Mouse (Mus musculus): ENCODE measurements at regions not wholly inside any gene's neighbourhood (a gene's known extent, or its start where the extent isn't known, plus 50 kb on each side); places are given as distances from the start of the nearest gene placed in this dataset.

- Histone ChIP-seq H3K9me3 (replicated peaks; ENCODE audit: control insufficient read depth, low read length, poor library complexity, severe bottlenecking) (no peaks in the 10 kb centered on the region), H3K4me1 (ENCODE audit: control insufficient read depth, insufficient read depth, low read length) (peaks cover 3% of the 10 kb centered on the region; the same call in 1 of the 2 replicates), H3K27me3 (ENCODE audit: control insufficient read depth, insufficient read depth, low read depth, low read length) (no peaks in the 10 kb centered on the region), H3K4me2 (ENCODE audit: low read length) (no peak overlapping the region), H3K4me3 (ENCODE audit: low read depth, low read length) (no peak overlapping the region), H3K36me3 (ENCODE audit: control insufficient read depth, insufficient read depth, low read length) (no peaks in the 10 kb centered on the region), H3K9ac (ENCODE audit: low read depth, low read length) (no peak overlapping the region), H3K27ac (ENCODE audit: low read length) (no peak overlapping the region)
- ATAC-seq, result no peak
- 91% methylated on average over 2 of the region's 2 CpGs for WGBS
Observed at GRCm38 (mm10) chr15:59888996-59889395, 127.4 kb downstream of the 4933412E24Rik start.

GRCm38 (mm10) chr15:59888131-59888459 lies 128.3 kb downstream of the 4933412E24Rik start:
- WGBS, result 34% methylated on average over 2 of the region's 2 CpGs
- no peaks in the 10 kb centered on the region for H3K27me3 ChIP-seq (ENCODE audit: control insufficient read depth, insufficient read depth, low read depth, low read length)
- H3K4me2 ChIP-seq (ENCODE audit: low read length), result no peak overlapping the region
- no peak overlapping the region for H3K4me3 ChIP-seq (ENCODE audit: low read depth, low read length)
- no peak overlapping the region for H3K27ac ChIP-seq (ENCODE audit: low read length)
- peaks cover 3% of the 10 kb centered on the region; the same call in 1 of the 2 replicates for H3K4me1 ChIP-seq (ENCODE audit: control insufficient read depth, insufficient read depth, low read length)
- H3K36me3 ChIP-seq (ENCODE audit: control insufficient read depth, insufficient read depth, low read length), result no peaks in the 10 kb centered on the region
- H3K9me3 ChIP-seq (replicated peaks; ENCODE audit: control insufficient read depth, low read length, poor library complexity, severe bottlenecking), result no peaks in the 10 kb centered on the region
- no peak overlapping the region for H3K9ac ChIP-seq (ENCODE audit: low read depth, low read length)
- no peak for ATAC-seq

- H3K9ac ChIP-seq (ENCODE audit: low read depth, low read length), result no peak overlapping the region
- 43% methylated on average over 5 of the region's 5 CpGs for WGBS
- H3K4me1 ChIP-seq (ENCODE audit: control insufficient read depth, insufficient read depth, low read length), result peaks cover 3% of the 10 kb centered on the region; the same call in 1 of the 2 replicates
- H3K27me3 ChIP-seq (ENCODE audit: control insufficient read depth, insufficient read depth, low read depth, low read length), result no peaks in the 10 kb centered on the region
- H3K9me3 ChIP-seq (replicated peaks; ENCODE audit: control insufficient read depth, low read length, poor library complexity, severe bottlenecking), result no peaks in the 10 kb centered on the region
- H3K27ac ChIP-seq (ENCODE audit: low read length), result no peak overlapping the region
- ATAC-seq, result no peak
- no peak overlapping the region for H3K4me3 ChIP-seq (ENCODE audit: low read depth, low read length)
- H3K36me3 ChIP-seq (ENCODE audit: control insufficient read depth, insufficient read depth, low read length), result no peaks in the 10 kb centered on the region
- H3K4me2 ChIP-seq (ENCODE audit: low read length), result no peak overlapping the region
Observed at GRCm38 (mm10) chr15:59887381-59888130, 128.9 kb downstream of the 4933412E24Rik start.

GRCm38 (mm10) chr15:59886036-59886435 lies 130.4 kb downstream of the 4933412E24Rik start:
- WGBS, result 79% methylated on average over 2 of the region's 2 CpGs
- H3K9ac ChIP-seq (ENCODE audit: low read depth, low read length), result no peak overlapping the region
- no peak for ATAC-seq
- no peaks in the 10 kb centered on the region for H3K9me3 ChIP-seq (replicated peaks; ENCODE audit: control insufficient read depth, low read length, poor library complexity, severe bottlenecking)
- no peaks in the 10 kb centered on the region for H3K36me3 ChIP-seq (ENCODE audit: control insufficient read depth, insufficient read depth, low read length)
- H3K27me3 ChIP-seq (ENCODE audit: control insufficient read depth, insufficient read depth, low read depth, low read length), result no peaks in the 10 kb centered on the region
- H3K4me3 ChIP-seq (ENCODE audit: low read depth, low read length), result no peak overlapping the region
- H3K27ac ChIP-seq (ENCODE audit: low read length), result no peak overlapping the region
- no peak overlapping the region for H3K4me2 ChIP-seq (ENCODE audit: low read length)
- H3K4me1 ChIP-seq (ENCODE audit: control insufficient read depth, insufficient read depth, low read length), result peaks cover 3% of the 10 kb centered on the region; the same call in 1 of the 2 replicates

GRCm38 (mm10) chr15:59882444-59882843 lies 134.0 kb downstream of the 4933412E24Rik start:
- Histone ChIP-seq H3K36me3 (ENCODE audit: control insufficient read depth, insufficient read depth, low read length) (no peaks in the 10 kb centered on the region), H3K27ac (ENCODE audit: low read length) (no peak overlapping the region), H3K4me2 (ENCODE audit: low read length) (no peak overlapping the region), H3K4me3 (ENCODE audit: low read depth, low read length) (no peak overlapping the region), H3K27me3 (ENCODE audit: control insufficient read depth, insufficient read depth, low read depth, low read length) (no peaks in the 10 kb centered on the region), H3K9ac (ENCODE audit: low read depth, low read length) (no peak overlapping the region), H3K9me3 (replicated peaks; ENCODE audit: control insufficient read depth, low read length, poor library complexity, severe bottlenecking) (no peaks in the 10 kb centered on the region), H3K4me1 (ENCODE audit: control insufficient read depth, insufficient read depth, low read length) (no peaks in the 10 kb centered on the region; the same call in 1 of the 2 replicates)
- WGBS, result 63% methylated on average over 5 of the region's 5 CpGs
- ATAC-seq, result no peak

GRCm38 (mm10) chr15:59880426-59880825 lies 136.0 kb downstream of the 4933412E24Rik start:
- no peak overlapping the region for H3K27ac ChIP-seq (ENCODE audit: low read length)
- H3K36me3 ChIP-seq (ENCODE audit: control insufficient read depth, insufficient read depth, low read length), result no peaks in the 10 kb centered on the region
- H3K9me3 ChIP-seq (replicated peaks; ENCODE audit: control insufficient read depth, low read length, poor library complexity, severe bottlenecking), result no peaks in the 10 kb centered on the region
- H3K4me2 ChIP-seq (ENCODE audit: low read length), result no peak overlapping the region
- no peak overlapping the region for H3K4me3 ChIP-seq (ENCODE audit: low read depth, low read length)
- no peaks in the 10 kb centered on the region for H3K27me3 ChIP-seq (ENCODE audit: control insufficient read depth, insufficient read depth, low read depth, low read length)
- WGBS, result 89% methylated on average over 5 of the region's 5 CpGs
- no peak for ATAC-seq
- H3K9ac ChIP-seq (ENCODE audit: low read depth, low read length), result no peak overlapping the region
- no peaks in the 10 kb centered on the region for H3K4me1 ChIP-seq (ENCODE audit: control insufficient read depth, insufficient read depth, low read length)

- no peak overlapping the region for H3K4me3 ChIP-seq (ENCODE audit: low read depth, low read length)
- no peak overlapping the region for H3K27ac ChIP-seq (ENCODE audit: low read length)
- no peak overlapping the region for H3K4me2 ChIP-seq (ENCODE audit: low read length)
- no peaks in the 10 kb centered on the region for H3K36me3 ChIP-seq (ENCODE audit: control insufficient read depth, insufficient read depth, low read length)
- no peaks in the 10 kb centered on the region for H3K4me1 ChIP-seq (ENCODE audit: control insufficient read depth, insufficient read depth, low read length)
- H3K9ac ChIP-seq (ENCODE audit: low read depth, low read length), result no peak overlapping the region
- no peaks in the 10 kb centered on the region for H3K9me3 ChIP-seq (replicated peaks; ENCODE audit: control insufficient read depth, low read length, poor library complexity, severe bottlenecking)
- no peaks in the 10 kb centered on the region for H3K27me3 ChIP-seq (ENCODE audit: control insufficient read depth, insufficient read depth, low read depth, low read length)
- WGBS, result 94% methylated on average over 4 of the region's 4 CpGs
- no peak for ATAC-seq
Observed at GRCm38 (mm10) chr15:59879311-59879710, 137.1 kb downstream of the 4933412E24Rik start.

- ATAC-seq, result peak; percentile 64
- Histone ChIP-seq H3K4me2 (ENCODE audit: low read length) (no peak overlapping the region), H3K36me3 (ENCODE audit: control insufficient read depth, insufficient read depth, low read length) (no peaks in the 10 kb centered on the region), H3K27me3 (ENCODE audit: control insufficient read depth, insufficient read depth, low read depth, low read length) (no peaks in the 10 kb centered on the region), H3K9me3 (replicated peaks; ENCODE audit: control insufficient read depth, low read length, poor library complexity, severe bottlenecking) (no peaks in the 10 kb centered on the region), H3K4me3 (ENCODE audit: low read depth, low read length) (no peak overlapping the region), H3K4me1 (ENCODE audit: control insufficient read depth, insufficient read depth, low read length) (no peaks in the 10 kb centered on the region), H3K9ac (ENCODE audit: low read depth, low read length) (no peak overlapping the region), H3K27ac (ENCODE audit: low read length) (0 out of 2 replicates have a peak overlapping the region, but pooled peaks have one; percentile 39)
- 49% methylated on average over 7 of the region's 7 CpGs for WGBS
Observed at GRCm38 (mm10) chr15:59876279-59876742, 140.1 kb downstream of the 4933412E24Rik start.

GRCm38 (mm10) chr15:59866701-59867100 lies 149.7 kb downstream of the 4933412E24Rik start:
- Histone ChIP-seq H3K4me3 (ENCODE audit: low read depth, low read length) (no peak overlapping the region), H3K9me3 (replicated peaks; ENCODE audit: control insufficient read depth, low read length, poor library complexity, severe bottlenecking) (0 out of 2 replicates have a peak, but pooled peaks cover 3% of the 10 kb centered on the region), H3K4me1 (ENCODE audit: control insufficient read depth, insufficient read depth, low read length) (no peaks in the 10 kb centered on the region), H3K4me2 (ENCODE audit: low read length) (no peak overlapping the region), H3K27ac (ENCODE audit: low read length) (no peak overlapping the region), H3K27me3 (ENCODE audit: control insufficient read depth, insufficient read depth, low read depth, low read length) (no peaks in the 10 kb centered on the region), H3K9ac (ENCODE audit: low read depth, low read length) (no peak overlapping the region), H3K36me3 (ENCODE audit: control insufficient read depth, insufficient read depth, low read length) (no peaks in the 10 kb centered on the region)
- ATAC-seq, result no peak
- 91% methylated on average over 8 of the region's 8 CpGs for WGBS
